Mouse (Mus musculus) left cerebral cortex, adult 8-10 months (tissue): Measurements from ENCODE around the gene Atp8a1. TPM values are rescaled to one million over a fixed set of nuclear protein-coding genes. Genes with fewer than 3 reads are reported as not detected.

Source experiments
- DNase-seq, 2 experiments: peaks; one replicate each; pipeline ENCODE4 v3.0.0; 2022; ENCODE audit warnings: low spot score in 2 of 2
- total RNA-seq, 4 experiments: library from RNA; stranded (reverse); gene quantifications; 2 replicates each; pipeline ENCODE4 v1.2.4; 2022

Atp8a1 gene
- total RNA-seq, 4 experiments from 2014 or later, result 173 to 214 (median 183) TPM

DNA sequence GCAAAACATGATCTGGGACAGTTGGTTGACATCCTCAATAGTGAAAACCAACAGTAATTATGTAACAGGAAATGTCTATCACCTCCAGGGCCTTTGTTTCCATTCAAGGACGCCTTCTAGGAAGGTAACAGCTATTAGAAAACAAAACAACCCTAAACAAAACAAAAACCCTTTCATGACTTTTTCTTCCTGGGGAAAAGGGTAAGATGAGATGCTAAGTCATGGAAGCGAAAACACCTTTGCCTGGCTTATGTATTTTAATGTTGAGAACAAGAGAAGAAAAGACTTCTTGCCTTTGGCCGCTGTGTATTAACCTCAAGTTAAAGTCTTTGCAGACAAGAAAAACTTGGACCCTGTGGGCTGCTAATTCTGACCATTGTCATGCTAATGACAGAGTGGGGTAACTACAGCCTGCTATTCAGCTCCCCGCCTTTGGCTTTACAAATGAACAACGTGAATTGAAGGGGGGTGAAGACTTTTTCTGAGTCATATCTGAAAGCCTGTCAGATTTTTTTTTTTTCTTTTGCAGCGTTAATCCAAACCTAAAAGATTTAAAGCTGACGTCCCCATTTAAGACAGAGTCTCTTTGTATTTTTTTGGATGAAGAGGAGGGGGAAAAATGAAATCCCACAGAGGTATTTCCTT, 214.0 kb downstream of the Atp8a1 start:
- no peak for DNase-seq

DNA sequence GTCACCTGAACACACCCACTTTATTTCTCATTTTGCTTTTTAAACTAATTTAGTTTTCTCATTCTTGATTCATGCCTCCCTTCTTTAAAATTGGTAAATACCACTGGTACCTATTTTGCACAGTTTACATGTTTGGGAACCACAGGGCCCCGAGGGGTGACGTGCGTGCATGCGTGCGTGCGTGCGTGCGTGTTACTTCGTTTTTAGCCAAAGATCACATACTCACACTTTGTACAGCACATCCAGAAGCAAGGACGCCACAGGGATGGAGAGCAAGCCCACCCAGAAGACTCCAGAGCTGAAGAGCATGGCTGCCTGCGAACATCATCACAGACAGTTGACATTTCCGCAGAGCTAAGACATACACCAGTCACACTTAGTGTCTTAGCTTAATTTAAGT, 216.0 kb downstream of the Atp8a1 start:
- peak in 1 of 2 experiments; percentile 4 for DNase-seq

DNA sequence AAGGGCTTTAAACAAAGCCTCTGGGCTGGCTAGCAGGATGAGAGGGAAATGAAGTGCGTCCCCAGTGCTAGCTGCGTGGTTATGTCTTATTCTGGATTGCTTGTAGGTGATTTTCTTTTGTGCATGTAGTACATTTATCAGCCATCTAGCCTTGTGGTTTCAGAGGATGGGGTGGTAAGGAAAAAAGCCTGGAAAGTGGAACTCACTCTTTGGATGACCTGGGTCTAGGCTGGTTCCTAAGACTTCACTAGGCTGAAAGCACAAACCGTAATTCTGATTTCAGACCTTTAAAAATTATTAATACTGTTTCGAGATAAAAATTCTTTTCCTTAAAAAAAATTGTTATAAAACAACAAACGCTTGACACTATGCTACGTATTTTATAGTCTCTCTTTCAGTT, 217.4 kb downstream of the Atp8a1 start:
- DNase-seq, result no peak

DNA sequence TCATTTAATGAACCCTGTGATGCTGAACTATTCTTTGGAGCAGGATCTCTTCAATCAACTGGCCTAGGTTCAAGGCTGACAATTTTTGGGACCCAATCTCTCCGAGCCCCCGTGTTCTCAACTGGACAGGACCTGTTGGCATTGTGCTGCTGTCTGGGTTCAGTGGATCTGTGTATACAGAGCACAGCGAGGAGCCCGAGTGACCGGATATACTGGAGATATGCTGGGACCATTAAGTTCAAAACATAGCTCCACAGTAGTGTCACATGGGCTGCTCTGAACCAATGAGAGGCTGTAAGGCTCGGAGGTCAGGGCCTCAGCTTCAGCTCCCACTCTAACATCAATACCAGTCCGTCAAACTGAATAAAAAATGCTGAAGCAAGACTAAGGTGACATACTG, 217.8 kb downstream of the Atp8a1 start:
- DNase-seq, result peak in 1 of 2 experiments; percentile 3

- peak in 1 of 2 experiments; percentile 3 for DNase-seq
Measured at GRCm38 (mm10) chr5:67628180-67628940, 218.9 kb downstream of the Atp8a1 start.

DNA sequence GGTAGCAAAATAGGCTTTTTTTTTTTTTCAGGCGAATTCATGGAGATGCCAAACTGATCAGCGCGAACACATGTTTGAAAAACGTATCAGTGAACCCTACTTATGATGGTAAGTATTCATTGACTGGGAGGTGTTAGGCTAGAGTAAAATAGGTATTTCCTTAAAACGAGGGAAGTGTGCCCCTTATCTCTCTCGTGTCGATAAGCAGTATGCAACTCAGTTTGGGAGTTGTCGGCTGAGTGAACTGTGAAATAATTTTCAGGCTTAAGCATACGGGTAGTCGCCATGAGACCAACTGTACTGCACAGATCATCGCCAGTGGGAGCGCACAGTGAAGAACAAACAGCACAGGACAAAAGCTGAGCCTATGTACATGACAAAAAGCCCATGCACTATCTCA, 226.0 kb downstream of the Atp8a1 start:
- DNase-seq, result no peak

DNA sequence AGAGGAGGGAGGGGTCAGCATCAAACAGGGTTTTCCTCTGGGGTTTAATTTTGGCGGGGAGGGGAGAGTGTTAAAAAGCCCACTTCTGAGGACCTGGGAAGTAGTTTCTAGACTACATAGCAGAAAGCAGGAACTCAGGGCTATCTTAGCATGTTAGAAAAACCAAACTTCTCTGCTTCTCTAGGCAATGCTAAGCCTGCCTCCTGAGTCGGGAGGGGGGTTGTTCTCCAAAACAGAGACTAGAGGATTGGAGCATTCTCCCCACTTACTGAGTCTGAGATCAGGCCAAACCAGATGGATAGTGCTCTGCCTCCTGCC, 237.8 kb downstream of the Atp8a1 start:
- no peak for DNase-seq

- no peak for DNase-seq
Measured at GRCm38 (mm10) chr5:67608674-67609519, 238.3 kb downstream of the Atp8a1 start.

DNA sequence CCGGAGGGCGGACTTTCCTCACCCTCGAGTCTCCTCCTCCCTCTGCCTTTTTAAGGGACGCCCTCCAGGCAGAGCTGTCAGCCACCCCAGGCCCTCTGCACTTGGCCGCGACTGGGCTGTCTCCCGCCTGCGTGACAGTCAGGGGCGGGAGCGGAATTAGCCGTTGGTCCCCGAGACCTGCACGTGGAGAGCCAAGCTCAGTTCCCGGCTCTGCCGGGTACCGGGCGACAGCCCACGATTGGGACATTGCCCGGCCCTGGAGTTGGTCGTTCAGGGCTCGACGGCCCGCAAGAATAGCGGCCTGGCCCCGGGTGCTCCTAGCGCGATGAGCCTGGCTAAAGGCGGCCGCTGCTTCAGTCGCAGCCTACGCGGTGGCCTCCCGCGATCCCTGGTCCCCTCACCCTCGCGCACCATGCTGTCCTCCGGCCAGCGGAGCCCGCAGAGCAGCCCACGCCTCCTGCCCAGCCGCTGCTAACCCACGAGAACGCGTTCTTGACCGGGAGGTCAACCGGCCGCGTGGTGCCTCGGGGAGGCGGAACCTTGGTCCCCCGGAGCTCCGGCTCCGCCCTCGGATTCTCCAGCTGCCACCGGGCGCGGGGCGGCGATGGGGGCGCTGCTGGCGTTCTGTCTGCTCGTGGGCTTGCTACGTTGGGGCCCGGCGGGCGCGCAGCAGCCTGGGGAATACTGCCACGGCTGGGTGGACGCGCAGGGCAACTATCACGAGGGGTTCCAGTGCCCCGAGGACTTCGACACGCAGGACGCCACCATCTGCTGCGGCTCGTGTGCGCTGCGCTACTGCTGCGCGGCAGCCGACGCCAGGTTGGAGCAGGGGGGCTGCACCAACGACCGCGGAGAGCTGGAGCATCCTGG, 239.2 kb downstream of the Atp8a1 start, which contains the start of gene Shisa3:
TSS of gene Shisa3 (plus strand) at position 79 of the 870 bp plus-strand sequence.
- DNase-seq, result no peak

DNA sequence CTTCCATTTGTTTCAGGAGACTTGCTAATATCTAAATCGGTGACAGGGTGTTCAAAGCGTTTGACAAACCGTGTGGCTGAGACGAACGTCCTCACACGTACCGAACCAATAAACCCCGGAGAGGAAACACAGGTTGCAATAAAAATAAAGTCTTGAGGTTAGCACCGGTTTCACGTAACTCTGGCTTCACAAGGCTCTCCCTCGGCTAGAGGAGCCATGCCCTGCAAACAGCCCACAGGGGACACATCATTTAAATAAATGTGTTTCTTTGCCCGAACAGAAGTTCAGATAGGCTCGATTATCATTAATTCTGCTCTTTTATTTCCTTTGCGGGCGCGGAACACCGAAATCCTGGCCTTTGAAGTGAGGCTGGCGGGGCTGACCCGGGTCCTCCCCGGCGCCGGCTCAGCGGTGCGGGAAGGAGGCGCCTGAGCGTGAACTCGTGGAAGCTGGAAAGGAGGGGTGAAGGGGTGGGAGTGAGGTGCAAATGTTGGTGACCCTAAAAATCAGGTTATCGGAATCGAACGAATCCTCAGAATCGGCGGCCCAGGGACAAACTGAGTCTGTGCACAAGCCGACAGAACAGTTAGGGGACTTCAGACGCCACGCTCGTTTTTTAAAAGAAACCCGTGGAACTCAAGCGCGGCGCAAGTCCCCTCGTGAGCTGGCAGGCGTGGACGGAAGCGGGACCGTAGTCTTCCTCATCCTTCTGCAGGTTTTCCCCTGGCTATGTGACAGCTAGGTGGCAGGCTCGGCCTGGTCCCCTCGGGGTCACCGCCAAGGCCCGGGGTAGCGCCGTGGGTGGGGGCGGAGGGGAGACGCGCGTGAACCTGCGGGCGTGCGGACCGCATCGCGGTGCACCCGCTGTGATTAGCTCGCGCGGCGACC, 240.1 kb downstream of the Atp8a1 start:
- no peak for DNase-seq

GRCm38 (mm10) chr5:67605951-67606350, 241.3 kb downstream of the Atp8a1 start:
- no peak for DNase-seq

- DNase-seq, result no peak
Measured at GRCm38 (mm10) chr5:67599935-67600334, 247.3 kb downstream of the Atp8a1 start.

GRCm38 (mm10) chr5:67595629-67596028, 251.6 kb downstream of the Atp8a1 start:
- no peak for DNase-seq

DNA sequence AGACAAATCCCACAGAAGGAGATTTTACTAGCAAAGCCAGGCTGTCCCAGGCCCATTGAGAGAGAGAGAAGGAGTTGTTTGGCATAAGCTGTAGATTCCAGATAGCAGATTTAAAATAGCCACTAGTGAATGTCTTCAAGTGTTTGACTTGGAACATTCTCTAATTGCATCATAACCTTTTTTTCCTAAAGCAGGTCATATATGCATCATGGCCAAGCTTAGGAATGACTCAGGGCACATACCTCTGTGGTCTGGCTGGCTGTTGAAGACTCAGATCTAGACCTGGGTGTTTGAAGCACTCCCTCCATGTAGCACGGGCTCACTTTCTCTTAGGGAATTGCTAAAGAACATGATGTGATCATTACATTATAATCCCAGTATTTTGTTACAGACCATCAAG, 252.2 kb downstream of the Atp8a1 start:
- no peak for DNase-seq

DNA sequence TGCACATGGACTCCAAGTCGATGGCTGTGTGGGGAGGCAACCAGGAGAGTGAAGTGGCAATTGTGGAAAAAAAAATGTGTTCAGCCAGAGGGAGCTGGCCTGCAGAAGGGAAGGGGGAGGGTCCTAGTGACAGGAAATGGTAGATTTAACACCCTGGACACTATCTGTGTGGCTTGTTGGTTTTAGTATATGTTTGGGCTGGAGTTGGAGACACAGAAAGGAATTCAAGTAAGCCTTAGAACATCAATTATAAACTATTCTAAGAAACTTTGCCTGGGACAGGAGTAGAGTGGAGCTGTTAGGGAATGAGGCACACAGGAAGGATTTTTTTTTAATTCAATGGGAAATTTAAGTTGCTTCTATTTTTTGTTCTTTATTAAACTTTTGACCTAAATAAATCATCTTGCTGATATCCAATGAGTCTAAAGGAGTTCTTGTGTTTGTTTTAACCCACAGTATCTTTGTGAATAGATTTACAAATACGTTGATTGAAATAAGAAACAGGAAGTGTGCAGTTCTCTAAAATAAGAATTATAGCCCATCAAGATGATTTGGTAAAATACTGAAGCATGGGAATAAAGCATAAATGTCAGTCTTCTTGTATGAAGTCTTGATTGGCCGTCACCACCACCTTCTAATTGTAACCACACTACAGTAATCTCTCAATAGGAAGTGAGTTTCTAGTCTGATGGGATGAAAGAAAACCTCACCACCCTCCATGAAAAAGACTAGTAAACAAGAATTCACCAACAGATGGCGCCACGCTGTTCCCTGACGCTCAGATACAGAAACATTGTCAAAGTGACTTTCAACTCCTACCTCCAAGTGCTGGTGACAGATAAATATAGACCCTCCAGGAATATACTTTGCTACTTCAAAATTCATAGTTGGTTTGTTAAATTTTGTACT, 267.3 kb downstream of the Atp8a1 start:
- no peak for DNase-seq

DNA sequence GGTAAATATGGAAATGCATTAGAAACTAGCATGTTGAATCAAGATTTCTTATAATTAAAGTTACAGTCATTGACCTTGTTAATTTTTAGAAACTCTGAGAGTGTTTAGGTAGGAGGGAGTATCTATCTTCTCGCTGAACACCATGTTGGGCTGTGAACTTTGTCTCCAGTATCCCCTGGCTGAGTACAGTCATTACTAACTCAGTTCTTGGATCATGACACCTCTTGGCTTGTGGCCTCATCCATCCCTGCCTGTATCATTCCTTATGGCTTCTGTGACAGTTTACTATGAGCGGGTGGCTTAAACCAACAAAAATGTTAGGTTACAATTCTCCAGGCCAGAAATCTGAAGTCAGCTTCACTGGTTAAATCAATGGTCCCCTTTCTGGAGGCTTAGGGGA, 271.5 kb downstream of the Atp8a1 start:
- DNase-seq, result no peak

DNA sequence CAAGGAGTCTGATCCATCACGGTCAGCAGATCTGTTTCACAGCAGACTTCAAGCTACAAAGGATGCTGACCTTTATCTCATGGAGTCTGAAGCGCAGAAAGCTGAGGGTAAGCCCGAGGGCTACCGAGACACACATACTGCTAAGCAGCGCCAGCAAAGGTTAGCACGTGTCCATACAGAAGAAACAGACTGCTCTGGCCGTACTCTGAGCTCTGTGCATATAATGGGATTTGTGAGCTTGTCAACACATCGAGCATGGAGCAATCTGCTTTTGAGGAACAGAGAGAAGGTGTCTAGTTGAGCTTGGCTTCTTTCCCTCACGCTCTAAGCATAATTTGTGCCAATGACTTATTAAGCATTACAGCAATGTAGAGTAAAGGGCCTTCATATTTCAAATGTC, 273.2 kb downstream of the Atp8a1 start:
- DNase-seq, result no peak

- DNase-seq, result no peak
Measured at GRCm38 (mm10) chr5:67572552-67573155, 274.6 kb downstream of the Atp8a1 start.
